Mouse (Mus musculus) lung, adult 10 weeks (tissue): Measurements from ENCODE around the gene Sdad1. TPM values are rescaled to one million over a fixed set of nuclear protein-coding genes. Genes with fewer than 3 reads are reported as not detected.

Source experiments
- polyA plus RNA-seq: library from polyadenylated mRNA; stranded (reverse); fragments of 350-450 nt; fragmentation: Illumina TruSeq; extraction: RNeasy Lipid Tissue Mini Kit (QIAGEN cat#74804); gene quantifications from one replicate; pipeline ENCODE4 v1.2.3, GENCODE M21; 2014; ENCODE audit warnings: low read depth, low replicate concordance; ENCODE audit not compliant: insufficient read depth

The Sdad1 gene
- 4.9 TPM for polyA plus RNA-seq

DNA sequence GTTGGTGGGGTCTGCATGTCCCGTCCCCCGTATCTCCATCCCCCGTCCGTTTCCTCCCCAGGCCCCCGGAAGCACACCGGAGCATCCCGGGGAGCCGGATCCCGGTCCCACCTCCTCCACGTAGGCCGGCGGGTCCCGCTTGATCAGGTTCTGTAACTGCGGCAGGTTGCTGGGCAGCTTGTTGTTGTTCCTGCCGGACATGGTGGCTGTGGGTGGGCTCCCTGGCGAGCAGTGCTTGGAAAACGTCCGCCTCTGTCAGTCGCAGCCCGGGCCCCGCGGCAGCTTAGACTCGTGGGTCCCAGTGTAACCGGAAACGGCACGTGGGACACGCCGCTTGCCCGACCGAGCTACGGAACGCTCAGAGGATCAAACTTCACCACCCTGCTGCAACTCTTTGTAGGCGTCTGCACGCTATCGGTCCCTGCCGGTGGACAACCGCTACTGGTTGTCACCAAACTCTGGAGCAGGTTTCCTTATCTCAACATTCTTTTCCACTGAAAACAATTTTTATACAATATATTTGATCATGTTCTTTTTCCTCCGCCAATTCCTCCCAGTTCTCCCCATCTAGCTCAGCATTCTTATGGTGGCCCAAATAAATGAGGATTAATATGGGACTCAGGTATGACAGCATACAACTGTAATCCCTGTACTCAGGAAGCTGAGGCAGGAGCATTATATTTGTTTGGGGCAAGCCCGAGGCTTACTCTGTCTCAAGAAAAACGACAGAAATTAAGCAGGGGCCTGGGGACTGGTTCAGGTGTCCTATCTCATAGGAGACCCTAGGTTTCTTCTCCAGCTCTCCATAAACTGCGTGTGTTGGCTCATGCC is at the start of gene Sdad1:
Gene Sdad1 (minus strand): TSS at position 799 of the 831 bp plus-strand sequence.

DNA sequence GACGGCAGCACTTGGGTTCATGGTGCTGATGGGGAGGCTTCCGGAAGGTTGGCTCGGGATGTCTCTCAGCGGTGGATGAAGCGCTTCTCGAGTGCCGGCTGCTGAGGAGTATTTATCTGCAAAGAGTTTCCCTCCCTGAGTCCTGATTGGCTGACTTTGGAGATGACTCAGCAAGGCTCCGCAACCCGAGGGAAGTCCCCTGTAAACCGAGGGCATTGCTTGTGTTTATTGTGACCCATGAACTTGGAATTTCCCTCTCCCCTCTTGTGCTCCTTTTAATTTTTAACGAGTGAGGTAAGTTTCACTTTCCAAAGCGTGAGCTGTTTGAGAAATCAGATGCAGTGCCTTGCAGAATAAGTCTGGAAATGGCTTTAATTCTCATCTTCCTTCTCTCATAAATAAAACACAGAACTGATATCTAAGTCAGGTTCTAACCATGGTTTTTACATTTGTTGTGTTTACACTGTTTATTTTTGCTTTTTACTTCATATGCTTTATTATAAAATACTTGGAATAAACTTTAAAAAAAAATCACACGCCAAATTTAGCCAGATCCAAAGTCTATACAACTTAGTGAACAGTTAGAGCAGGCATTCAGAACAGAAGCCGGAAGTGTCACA is 38.6 kb upstream of the Sdad1 start, which contains the start of gene Cxcl10:
Gene Cxcl10 (minus strand): TSS at position 96 of the 620 bp plus-strand sequence.

DNA sequence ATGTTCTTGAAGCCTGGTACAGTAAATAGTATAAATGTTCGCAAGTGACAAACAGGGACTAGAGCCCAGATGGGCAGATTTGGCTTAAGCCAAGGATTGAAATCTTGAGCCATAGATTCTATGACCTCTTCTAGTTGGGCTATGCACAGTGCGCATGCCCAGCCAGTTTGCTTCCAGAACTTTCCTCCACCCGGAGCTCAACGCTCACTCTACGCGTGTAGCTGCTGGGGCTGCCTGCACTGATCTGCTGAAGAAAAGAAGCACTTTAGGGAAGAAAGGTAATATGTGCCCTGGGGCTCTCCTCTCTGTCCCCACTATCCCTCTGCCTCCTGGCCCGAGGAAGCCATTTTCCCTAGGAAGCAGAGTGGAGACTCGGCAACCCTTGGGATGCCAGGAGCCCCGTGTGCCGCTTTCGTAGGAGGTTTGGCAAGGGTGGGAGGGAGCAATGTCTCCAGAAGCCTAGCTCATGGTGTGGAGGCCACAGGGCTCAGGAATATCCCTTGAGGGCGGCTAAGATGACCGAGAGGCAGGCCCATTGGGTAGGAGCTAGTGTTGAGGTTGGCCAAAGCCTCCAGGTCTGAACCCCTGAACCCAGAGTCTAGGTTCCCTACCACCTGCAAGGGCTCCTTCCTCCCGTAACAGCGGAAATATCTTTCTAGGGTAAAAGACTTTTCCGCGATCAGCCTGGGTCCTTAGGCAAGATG is 21.5 kb upstream of the Sdad1 start, which contains the start of gene Art3:
Gene Art3 (plus strand): TSS at position 193 of the 704 bp plus-strand sequence.

DNA sequence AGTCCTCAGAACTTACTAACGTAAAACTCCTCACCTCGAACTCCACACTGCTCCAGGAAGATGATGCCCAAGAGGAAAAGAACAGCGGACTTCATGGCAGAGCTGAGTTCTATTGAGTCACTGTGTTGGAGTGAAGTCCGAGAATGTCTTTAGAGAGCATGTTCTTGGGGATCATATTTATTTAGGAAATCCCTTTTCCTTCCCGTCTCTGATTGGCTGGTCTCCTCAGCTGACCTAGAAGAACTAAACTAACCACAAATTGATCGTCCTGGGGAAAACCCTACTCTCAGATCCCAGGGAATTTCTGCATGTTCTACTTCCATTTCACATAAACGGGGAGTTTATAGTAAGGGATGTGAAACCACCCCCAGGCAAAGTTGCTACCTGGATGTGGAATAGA is 17.6 kb upstream of the Sdad1 start, which contains the start of gene Cxcl9:
Gene Cxcl9 (minus strand): TSS at position 151 of the 400 bp plus-strand sequence.

DNA sequence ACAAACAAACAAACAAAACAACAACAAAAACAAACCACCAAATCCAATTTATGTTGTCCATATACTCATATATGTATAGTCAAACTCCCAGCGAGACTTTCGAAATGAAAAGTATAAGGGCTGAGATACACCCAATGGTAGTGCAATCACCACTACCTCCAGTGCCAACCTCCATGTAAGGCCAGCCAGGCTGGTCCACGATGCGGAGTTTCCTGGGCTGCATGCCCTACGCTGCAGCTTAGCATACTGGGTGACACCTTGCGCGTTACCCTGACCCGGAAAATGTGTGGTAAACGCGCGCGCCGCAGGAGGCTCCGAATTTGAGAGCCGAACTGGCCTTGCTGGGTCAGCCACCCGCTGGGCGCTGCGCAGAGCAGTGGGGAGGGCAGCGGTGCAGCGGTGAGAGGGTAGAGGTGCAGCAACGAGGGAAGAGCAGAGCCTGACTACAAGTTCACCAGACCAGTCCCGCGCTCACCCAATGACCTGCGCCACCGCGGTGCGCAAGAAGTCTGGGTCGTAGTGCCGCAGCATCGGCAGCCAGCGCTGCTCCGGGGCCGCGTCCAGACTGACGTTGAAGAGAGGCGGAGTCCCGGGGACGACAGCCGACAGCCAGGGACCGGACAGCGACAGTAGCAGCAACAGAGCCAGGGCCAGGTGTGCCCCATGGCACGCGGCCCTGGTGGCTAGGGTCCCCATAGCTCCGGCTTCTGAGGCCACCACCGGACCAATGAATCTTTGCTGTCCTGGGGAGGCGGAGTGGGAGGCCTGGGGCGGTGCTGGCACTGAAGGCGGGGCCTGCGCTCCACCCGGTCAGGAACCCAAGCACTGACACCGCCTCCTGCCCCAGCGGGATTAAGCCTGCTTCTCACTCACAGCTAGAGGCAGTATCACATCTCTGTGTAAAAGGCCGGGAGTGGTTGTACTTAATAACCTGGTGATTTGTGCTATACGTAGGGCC is 32.6 kb downstream of the Sdad1 start, which contains the start of gene Naaa:
Gene Naaa (minus strand): TSS at position 734 of the 958 bp plus-strand sequence.

DNA sequence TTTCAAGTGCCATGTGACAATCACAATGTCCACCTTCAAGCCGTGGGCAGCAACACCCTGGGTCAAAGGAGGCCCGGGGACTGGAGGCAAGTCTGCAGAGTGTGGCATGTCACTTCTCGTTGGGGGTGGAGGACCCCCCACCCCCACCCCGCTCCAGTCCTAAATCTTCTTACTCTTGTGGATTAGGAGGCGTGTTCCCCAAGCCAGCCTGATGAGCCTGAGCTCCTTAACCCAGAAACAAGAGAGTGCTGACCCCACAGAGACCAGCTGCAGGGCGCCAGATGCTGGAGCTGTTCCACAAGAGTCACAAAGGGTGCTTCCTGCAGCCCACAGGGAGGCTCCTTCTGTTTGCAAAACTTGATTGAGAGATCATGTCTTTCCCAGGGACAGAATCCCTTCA is 54.1 kb downstream of the Sdad1 start, which contains the start of gene Ppef2:
Gene Ppef2 (minus strand): TSS at position 61 of the 400 bp plus-strand sequence.

Other genes starting within 250 kb of the Sdad1 start
- 33.4 TPM for gene G3bp2, start 226.8 kb downstream of the Sdad1 start, polyA plus RNA-seq
- gene Uso1, start 172.5 kb downstream of the Sdad1 start, polyA plus RNA-seq, result 32.3 TPM
- not detected for gene U90926, start 95.1 kb downstream of the Sdad1 start, polyA plus RNA-seq
- gene Ppef2, start 54.2 kb downstream of the Sdad1 start, polyA plus RNA-seq, result 0.46 TPM
- gene Naaa, start 32.3 kb downstream of the Sdad1 start, polyA plus RNA-seq, result 50.3 TPM
- 0.93 TPM for gene Cxcl9, start 17.6 kb upstream of the Sdad1 start, polyA plus RNA-seq
- 54.4 TPM for gene Art3, start 21.3 kb upstream of the Sdad1 start, polyA plus RNA-seq
- gene Cxcl10, start 38.4 kb upstream of the Sdad1 start, polyA plus RNA-seq, result 3.0 TPM
- 11.0 TPM for gene Nup54, start 124.7 kb upstream of the Sdad1 start, polyA plus RNA-seq
- 80.2 TPM for gene Scarb2, start 196.4 kb upstream of the Sdad1 start, polyA plus RNA-seq
- 13.4 TPM for gene Fam47e, start 244.6 kb upstream of the Sdad1 start, polyA plus RNA-seq